Mouse (Mus musculus) brain, adult 2 months (tissue): ENCODE results near the gene Phlpp1.

Source experiments
- DNase-seq: peaks from one replicate; pipeline ENCODE4 v3.0.0; 2011; ENCODE audit warnings: low read depth, low spot score

Phlpp1 gene

GRCm38 (mm10) chr1:106164111-106164510, 7.4 kb upstream of the Phlpp1 start:
- DNase-seq, result no peak

GRCm38 (mm10) chr1:106168001-106168400, 3.6 kb upstream of the Phlpp1 start:
- no peak for DNase-seq

- DNase-seq, result no peak
Measured at GRCm38 (mm10) chr1:106168801-106169200, 2.8 kb upstream of the Phlpp1 start.

GRCm38 (mm10) chr1:106169741-106170265, 1.7 kb upstream of the Phlpp1 start:
- no peak for DNase-seq

- peak; percentile 51 for DNase-seq
Measured at GRCm38 (mm10) chr1:106172301-106172930, 864 bp downstream of the Phlpp1 start.

- DNase-seq, result peak; percentile 46
Measured at GRCm38 (mm10) chr1:106172931-106173371, 1.4 kb downstream of the Phlpp1 start.

GRCm38 (mm10) chr1:106173621-106174156, 2.1 kb downstream of the Phlpp1 start:
- DNase-seq, result peak; percentile 36

GRCm38 (mm10) chr1:106174598-106174997, 3.0 kb downstream of the Phlpp1 start:
- DNase-seq, result no peak

- no peak for DNase-seq
Measured at GRCm38 (mm10) chr1:106175360-106175759, 3.8 kb downstream of the Phlpp1 start.

GRCm38 (mm10) chr1:106176791-106177190, 5.2 kb downstream of the Phlpp1 start:
- no peak for DNase-seq

GRCm38 (mm10) chr1:106177868-106178790, 6.6 kb downstream of the Phlpp1 start:
- no peak for DNase-seq

GRCm38 (mm10) chr1:106183701-106184100, 12.1 kb downstream of the Phlpp1 start:
- DNase-seq, result no peak

- DNase-seq, result no peak
Measured at GRCm38 (mm10) chr1:106184780-106185460, 13.4 kb downstream of the Phlpp1 start.

GRCm38 (mm10) chr1:106185461-106185924, 13.9 kb downstream of the Phlpp1 start:
- DNase-seq, result no peak

GRCm38 (mm10) chr1:106186062-106186461, 14.5 kb downstream of the Phlpp1 start:
- DNase-seq, result no peak

GRCm38 (mm10) chr1:106187480-106187879, 15.9 kb downstream of the Phlpp1 start:
- DNase-seq, result no peak

GRCm38 (mm10) chr1:106188756-106189155, 17.2 kb downstream of the Phlpp1 start:
- DNase-seq, result peak; percentile 66

- DNase-seq, result no peak
Measured at GRCm38 (mm10) chr1:106189311-106189710, 17.8 kb downstream of the Phlpp1 start.

- no peak for DNase-seq
Measured at GRCm38 (mm10) chr1:106190695-106191094, 19.1 kb downstream of the Phlpp1 start.

- peak; percentile 41 for DNase-seq
Measured at GRCm38 (mm10) chr1:106191885-106192284, 20.3 kb downstream of the Phlpp1 start.

- DNase-seq, result no peak
Measured at GRCm38 (mm10) chr1:106192864-106193470, 21.4 kb downstream of the Phlpp1 start.
